Mouse (Mus musculus): ENCODE data around the gene Arid3a.
"Not testable (repeated sequence)": the region's sequence is repeated elsewhere in the genome, so short reads cannot be mapped to it uniquely, and the experiment has no call there.

Arid3a gene

DNA sequence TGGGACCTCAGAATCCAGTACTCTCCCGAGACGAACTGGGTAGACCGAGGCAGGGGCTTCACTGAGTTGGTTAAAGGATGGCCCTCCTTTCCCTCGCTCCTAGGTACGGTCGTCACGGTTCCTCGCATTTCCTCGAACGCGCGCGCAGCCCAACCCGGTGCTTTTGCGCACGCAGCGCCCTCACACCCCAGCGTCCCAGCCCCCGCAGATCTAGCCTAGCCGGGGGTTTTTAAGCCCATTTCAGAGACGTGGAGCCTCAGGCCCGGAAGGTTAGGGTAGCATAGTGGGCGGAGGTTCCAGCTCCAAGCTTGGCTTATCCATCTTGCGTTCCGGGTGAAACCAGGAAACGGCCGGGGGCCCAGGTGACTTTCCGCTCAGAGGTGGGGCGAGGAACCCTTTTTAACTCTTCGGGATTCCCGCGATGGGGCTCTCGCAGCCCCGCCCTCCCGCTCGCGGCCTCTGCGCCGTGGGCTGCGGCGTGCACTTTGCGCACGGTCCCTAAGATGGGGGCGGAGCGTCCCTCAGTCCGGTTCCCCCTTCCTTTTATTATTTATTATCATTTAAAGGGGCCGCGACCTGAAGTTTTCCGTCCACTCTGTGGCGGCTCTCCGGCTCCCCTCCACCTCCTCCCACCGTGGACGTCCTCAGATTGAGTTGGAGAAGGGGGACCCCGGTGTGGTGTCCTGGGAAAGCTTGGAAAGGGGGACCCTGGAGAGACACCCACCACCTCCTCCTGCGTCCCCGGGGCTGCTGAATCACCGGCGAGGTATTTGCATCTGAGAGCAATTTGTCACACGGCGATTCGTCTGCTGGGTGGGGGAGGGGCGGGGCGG lies at the start of gene Arid3a:
Gene Arid3a, plus strand, starts transcription at position 553 of the 833 bp plus-strand sequence.
- peak; percentile 97 for DNase-seq

DNA sequence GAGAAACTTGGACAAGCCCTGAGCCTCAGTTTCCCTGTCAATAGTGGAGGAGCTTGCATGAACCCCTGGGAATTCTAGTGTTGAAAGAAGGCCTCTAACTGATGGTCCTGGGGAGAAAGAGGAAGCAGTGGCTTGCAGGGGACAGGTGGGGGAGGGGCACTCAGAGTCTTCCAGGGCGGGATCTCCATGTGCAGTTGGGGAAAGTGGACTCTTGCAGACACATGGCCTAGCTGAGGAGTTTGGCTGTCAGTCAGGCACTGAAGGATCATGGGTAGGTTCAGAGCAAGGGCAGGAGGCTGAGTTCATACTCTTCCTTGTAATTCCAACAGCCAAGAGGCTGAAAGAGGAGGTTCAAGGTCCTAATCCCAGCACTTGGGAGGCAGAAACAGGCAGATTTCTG lies 49.7 kb upstream of the Arid3a start:
- DNase-seq, result no peak

DNA sequence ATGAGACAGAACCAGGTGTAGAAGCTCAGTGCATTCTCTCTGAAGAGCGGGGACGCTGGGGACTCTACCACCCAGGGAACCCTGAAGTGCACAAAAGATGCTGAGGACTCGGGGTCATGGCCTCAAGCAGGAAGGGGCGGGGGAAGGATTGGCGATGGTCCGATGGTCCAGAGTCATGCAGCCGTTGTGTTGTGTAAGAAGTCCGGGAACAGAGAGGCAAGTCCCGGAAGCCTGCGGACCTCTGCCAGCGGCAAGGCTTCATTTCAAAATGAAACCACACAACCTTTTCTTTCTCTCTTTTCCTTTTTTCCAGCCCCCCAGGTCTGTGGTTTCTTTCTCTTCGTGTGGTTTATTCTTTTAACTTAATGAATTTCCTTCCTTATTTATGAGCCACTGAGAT lies 49.1 kb upstream of the Arid3a start:
- DNase-seq, result no peak

- DNase-seq, result no peak
These were observed 47.3 kb upstream of the Arid3a start for GRCm38 (mm10) chr10:79879527-79879926.

GRCm38 (mm10) chr10:79880721-79881120 lies 46.1 kb upstream of the Arid3a start:
- peak; percentile 26 for DNase-seq

GRCm38 (mm10) chr10:79881981-79882380 lies 44.9 kb upstream of the Arid3a start:
- DNase-seq, result peak; percentile 68

DNA sequence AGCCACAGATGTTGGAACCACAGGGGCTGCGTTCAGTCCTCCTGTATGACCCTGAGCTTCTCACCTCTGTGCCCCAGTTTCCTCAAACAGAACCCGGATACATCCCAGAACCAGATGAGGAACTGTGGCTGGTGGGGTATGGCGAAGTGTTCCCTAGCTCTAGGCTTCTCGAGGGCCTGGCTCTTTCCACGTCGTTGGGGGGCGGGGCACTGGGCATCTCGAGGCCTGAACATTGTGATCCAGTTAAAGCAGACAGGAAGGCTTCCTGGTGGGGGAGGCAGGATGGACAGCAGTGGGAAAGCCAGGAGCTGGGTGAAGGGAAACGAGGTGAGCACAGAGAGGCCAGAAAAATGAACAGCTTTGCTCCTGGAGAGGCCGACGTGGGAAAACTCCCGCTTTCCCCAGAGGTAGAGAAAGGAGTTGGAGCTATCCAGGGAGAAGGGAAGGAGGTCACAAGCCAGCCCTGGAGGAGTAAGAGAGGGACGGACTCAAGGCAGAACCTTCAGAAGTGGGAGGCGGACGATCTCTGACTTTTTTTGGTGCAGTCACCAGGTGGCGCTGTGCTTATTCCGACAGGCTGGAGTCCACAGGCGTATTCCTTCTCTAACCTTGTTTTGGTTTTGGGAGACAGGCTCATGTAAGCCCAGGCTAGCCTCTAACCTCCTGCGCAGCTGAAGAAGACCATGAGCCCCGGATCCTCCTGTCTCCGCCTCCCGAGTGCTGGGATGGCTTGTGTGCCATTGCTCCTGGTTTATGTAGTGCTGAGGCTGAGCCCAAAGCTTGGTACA lies 43.4 kb upstream of the Arid3a start:
- peak; percentile 87 for DNase-seq

- no peak for DNase-seq
These were observed 42.4 kb upstream of the Arid3a start for GRCm38 (mm10) chr10:79884446-79884845.

DNA sequence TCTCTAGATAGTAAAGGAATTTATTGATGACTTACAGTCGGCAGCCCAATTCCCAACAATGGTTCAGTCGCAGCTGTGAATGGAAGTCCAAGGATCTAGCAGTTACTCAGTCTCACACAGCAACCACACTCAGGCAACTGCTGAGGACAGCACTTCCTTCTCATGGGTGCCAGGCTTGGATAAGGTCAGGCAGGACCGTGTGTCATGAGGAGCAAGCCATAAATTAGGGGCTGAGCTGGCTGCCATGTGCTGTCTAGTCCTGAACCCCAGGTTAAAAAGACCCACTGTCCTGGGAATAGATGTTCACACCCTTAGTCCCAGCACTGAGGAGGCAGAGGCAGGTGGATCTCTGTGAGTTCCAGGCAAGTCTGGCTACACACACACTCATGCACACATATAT lies 41.9 kb upstream of the Arid3a start:
- DNase-seq, result not testable (repeated sequence)

DNA sequence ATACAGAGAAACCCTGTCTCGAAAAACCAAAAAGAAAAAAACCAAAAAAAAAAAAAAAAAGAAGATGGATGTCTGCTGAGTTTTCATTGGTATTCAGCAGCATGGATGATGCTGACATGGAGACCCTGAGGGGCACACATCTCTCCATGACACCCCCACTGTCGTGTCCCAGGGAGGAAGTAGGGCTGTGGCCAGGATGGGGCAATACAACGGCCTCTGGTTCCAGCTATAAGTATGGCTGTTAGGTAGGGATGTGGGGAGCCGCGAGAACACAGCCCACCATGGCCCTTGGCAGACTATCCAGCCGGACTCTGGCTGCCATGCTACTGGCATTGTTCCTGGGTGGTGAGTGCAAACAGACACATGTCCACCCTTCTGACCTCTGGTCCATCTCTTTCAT lies 40.8 kb upstream of the Arid3a start, which contains the start of gene Elane:
Gene Elane, plus strand, starts transcription at position 194 of the 400 bp plus-strand sequence.
- DNase-seq, result no peak

GRCm38 (mm10) chr10:79886611-79887010 lies 40.2 kb upstream of the Arid3a start:
- no peak for DNase-seq

DNA sequence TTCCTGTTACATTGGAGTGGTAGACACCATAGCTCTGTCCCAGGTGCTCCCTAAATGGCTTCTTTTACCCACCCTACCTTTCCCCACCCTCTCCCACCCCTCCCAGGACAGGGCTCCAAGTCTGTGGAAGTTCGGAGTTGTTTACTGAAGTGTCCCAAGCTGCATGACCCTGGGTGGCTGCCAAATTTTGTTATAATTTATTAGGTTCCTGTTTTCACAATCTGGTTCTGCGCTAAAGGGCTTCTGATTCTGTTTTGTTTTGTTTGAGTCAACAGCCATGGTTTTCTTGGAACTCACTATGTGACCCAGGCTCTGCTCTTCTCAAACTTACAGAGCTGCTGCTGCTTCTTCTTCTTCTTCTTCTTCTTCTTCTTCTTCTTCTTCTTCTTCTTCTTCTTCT lies 37.5 kb upstream of the Arid3a start:
- DNase-seq, result no peak

GRCm38 (mm10) chr10:79890670-79891069 lies 36.2 kb upstream of the Arid3a start, which contains the start of gene Cfd:
TSS of gene Cfd (plus strand) at chr10:79890853.
- DNase-seq, result no peak

DNA sequence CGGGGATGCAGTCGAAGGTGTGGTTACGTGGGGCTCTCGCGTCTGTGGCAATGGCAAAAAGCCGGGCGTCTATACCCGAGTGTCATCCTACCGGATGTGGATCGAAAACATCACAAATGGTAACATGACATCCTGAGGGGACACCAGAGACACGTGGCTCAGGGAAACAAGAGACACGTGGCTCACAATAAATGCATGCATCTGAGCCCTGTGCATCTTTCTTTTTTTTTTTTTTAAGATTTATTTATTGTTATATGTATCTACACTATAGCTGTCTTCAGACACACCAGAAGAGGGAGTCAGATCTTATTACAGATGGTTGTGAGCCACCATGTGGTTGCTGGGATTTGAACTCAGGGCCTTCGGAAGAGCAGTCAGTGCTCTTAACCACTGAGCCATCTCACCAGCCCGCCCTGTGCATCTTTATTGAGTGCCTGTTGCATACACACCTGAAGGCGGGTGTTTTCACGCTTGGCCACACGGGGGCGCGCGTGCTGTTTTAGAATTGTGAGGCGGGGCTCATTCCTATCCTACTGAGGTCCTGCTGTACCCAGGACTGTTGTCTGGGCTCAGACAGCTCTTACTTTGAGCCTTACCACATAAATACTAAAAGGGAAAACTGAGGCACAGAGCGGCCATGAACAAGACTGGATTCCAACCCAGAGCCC lies 34.3 kb upstream of the Arid3a start:
- peak; percentile 83 for DNase-seq

GRCm38 (mm10) chr10:79896306-79896705 lies 30.5 kb upstream of the Arid3a start:
- DNase-seq, result no peak

- no peak for DNase-seq
These were observed 30.0 kb upstream of the Arid3a start for GRCm38 (mm10) chr10:79896814-79897213.

- DNase-seq, result no peak
These were observed 29.3 kb upstream of the Arid3a start for GRCm38 (mm10) chr10:79897316-79898245.

DNA sequence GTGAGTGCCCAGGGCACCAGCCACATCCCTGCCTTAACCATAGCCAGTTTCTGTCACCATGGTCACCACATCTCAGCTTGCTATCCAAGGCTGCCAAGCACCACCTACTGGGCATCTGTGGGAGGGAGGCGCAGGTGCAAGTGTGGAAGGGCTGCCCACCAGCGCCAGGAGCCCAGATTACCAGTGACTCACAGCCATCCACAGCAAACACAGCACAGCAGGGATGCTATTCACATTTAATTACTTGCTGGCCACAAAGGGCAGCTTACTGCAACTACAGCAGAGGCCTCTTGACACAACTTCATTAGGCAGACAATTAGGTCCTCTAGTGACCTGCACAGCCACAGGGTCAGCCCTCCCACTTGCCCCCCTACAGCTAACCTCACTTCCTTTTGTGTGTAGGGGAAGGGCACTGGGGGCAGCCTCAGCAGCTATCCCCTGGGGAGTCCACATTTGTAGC lies 25.9 kb upstream of the Arid3a start:
- no peak for DNase-seq

GRCm38 (mm10) chr10:79906712-79907111 lies 20.1 kb upstream of the Arid3a start:
- no peak for DNase-seq

GRCm38 (mm10) chr10:79907415-79907814 lies 19.4 kb upstream of the Arid3a start:
- no peak for DNase-seq

GRCm38 (mm10) chr10:79908167-79909091 lies 18.4 kb upstream of the Arid3a start, which contains the start of gene Med16:
TSS of gene Med16 (minus strand) at chr10:79908923.
- DNase-seq, result peak; percentile 98
